Comparison of ENCODE assay signal across 8 mouse cellular contexts in genomic region chr19:58911386-58911785, GRCm38 (mm10). TPM values are rescaled to one million over a fixed set of nuclear protein-coding genes. Genes with fewer than 3 reads are reported as not detected.
DNase-seq lines count a peak whose midpoint lies in the region; ATAC-seq lines count a peak whose summit lies in the region.

No protein-coding gene starts in this region.

- H3K36me3 ChIP-seq in hindbrain, embryonic 12.5 days = no peaks in the 10 kb centered on the region

- peak overlapping the region; percentile 38 for H3K4me3 ChIP-seq in hindbrain, embryonic 12.5 days

- H3K4me2 ChIP-seq in hindbrain, embryonic 12.5 days (replicated peaks) = peak overlapping the region; percentile 52

- H3K4me1 ChIP-seq in hindbrain, embryonic 12.5 days = 0 out of 2 replicates have a peak, but pooled peaks cover 2% of the 10 kb centered on the region

- peak; percentile 64 for ATAC-seq in hindbrain, embryonic 12.5 days (ENCODE audit: low FRiP score)
- ATAC-seq in monocyte, adult 5-6 weeks (replicated peaks; ENCODE audit: insufficient number of reproducible peaks, low FRiP score, low TSS enrichment, poor library complexity, severe bottlenecking) = no peak

- H3K9me3 ChIP-seq in hindbrain, embryonic 12.5 days (replicated peaks) = no peaks in the 10 kb centered on the region

- H3K9ac ChIP-seq in hindbrain, embryonic 12.5 days = peak overlapping the region; percentile 54; the same call in 1 of the 2 replicates

- WGBS in hindbrain, embryonic 12.5 days = 12% methylated on average over 9 of the region's 9 CpGs

- DNase-seq in MN1 (ENCODE audit: low spot score) = peak; percentile 79
- DNase-seq in c-Kit-positive CD71-positive TER-119-positive erythroid progenitor cells, embryonic 14.5 days (ENCODE audit: low spot score) = peak; percentile 6
- peak; percentile 46 to 81 for DNase-seq in frontal cortex, adult 2 months (ENCODE audit: extremely low spot score in 1 of 2, low spot score in 1 of 2)
- DNase-seq in layer of hippocampus, postnatal 10 days (ENCODE audit: low spot score in 2 of 2) = peak; percentile 89 to 90
- DNase-seq in lung, postnatal 10 days = peak; percentile 87
- DNase-seq in right cerebral cortex, adult 2 months (ENCODE audit: low spot score in 2 of 2) = peak; percentile 81 to 82

- H3K27ac ChIP-seq in hindbrain, embryonic 12.5 days = no peak overlapping the region

- H3K27me3 ChIP-seq in hindbrain, embryonic 12.5 days = peaks cover 45% of the 10 kb centered on the region

RNA-seq across cellular contexts. Expression of gene Eno4, which starts 31.8 kb away (rescaled TPM):
- polyA plus RNA-seq in frontal cortex, adult 2 months (2012; rRNA removed) = 1.7 and 2.1 TPM in 2 replicates
- polyA plus RNA-seq in hindbrain, embryonic 12.5 days (2016; fragmentation: Nextera tagmentation; extraction: Ambion mirVana) = 1.3 and 1.6 TPM in 2 replicates
- total RNA-seq in layer of hippocampus, postnatal 10 days (2021) = 1 to 10 TPM; 1.2 to 1.8 TPM
- not detected in 3 replicates for total RNA-seq in monocyte, adult 5-6 weeks (2017)

RNA-seq across cellular contexts. Expression of gene Hspa12a, which starts 32.1 kb away (rescaled TPM):
- polyA plus RNA-seq in frontal cortex, adult 2 months (2012; rRNA removed) = 75.3 and 82.8 TPM in 2 replicates
- polyA plus RNA-seq in hindbrain, embryonic 12.5 days (2016; fragmentation: Nextera tagmentation; extraction: Ambion mirVana) = 42.9 and 44.2 TPM in 2 replicates
- total RNA-seq in layer of hippocampus, postnatal 10 days (2021) = 100 to 1,000 TPM; 232 to 243 TPM
- 0.10 to 1.2 TPM (median 0.76 TPM) in 3 replicates for total RNA-seq in monocyte, adult 5-6 weeks (2017)

Comparison
In these comparisons a context has a peak if more than half of its experiments do, and no peak if none do; other contexts are left out.
1. DNase-seq: peak in every context shown above with its lines; median percentile 90 in layer of hippocampus, postnatal 10 days; 87 in lung, postnatal 10 days; 82 in right cerebral cortex, adult 2 months; 79 in MN1; 64 in frontal cortex, adult 2 months; 6 in c-Kit-positive CD71-positive TER-119-positive erythroid progenitor cells, embryonic 14.5 days.
2. RNA of gene Hspa12a, which starts 32.1 kb away (total RNA-seq): 232 to 243 TPM in layer of hippocampus, postnatal 10 days; 0.10 to 1.2 TPM in monocyte, adult 5-6 weeks; every median in the first group is over 100 times any median in the second.